Mouse (Mus musculus) forebrain, embryonic 15.5 days (tissue): ENCODE measurements around the gene Itih5. TPM values are rescaled to one million over a fixed set of nuclear protein-coding genes. Genes with fewer than 3 reads are reported as not detected.

Experiments
- ATAC-seq: fragments of 200-750 bp; cut with Nextera tagmentation; replicated peaks from 2 replicates; pipeline ENCODE4 v1.8.0; 2017; ENCODE audit warnings: mild to moderate bottlenecking, moderate TSS enrichment, moderate library complexity
- H3K27ac ChIP-seq: fragments of 300-500 bp; sonication (generic); replicated peaks from 2 replicates; pipeline ENCODE4 v1.5.1; 2015; ENCODE audit warnings: mild to moderate bottlenecking, inconsistent platforms
- H3K27me3 ChIP-seq: fragments of 300-500 bp; sonication (generic); 2 replicates; pipeline ENCODE4 v1.6.1; 2015; ENCODE audit warnings: inconsistent platforms
- H3K36me3 ChIP-seq: fragments of 300-500 bp; sonication (generic); 2 replicates; pipeline ENCODE4 v1.6.1; 2015; ENCODE audit warnings: mild to moderate bottlenecking, inconsistent platforms
- H3K4me1 ChIP-seq: fragments of 300-500 bp; sonication (generic); 2 replicates; pipeline ENCODE4 v1.6.1; 2015; ENCODE audit warnings: inconsistent platforms
- H3K4me2 ChIP-seq: fragments of 300-500 bp; sonication (generic); replicated peaks from 2 replicates; pipeline ENCODE4 v1.6.1; 2015; ENCODE audit warnings: mild to moderate bottlenecking, inconsistent platforms
- H3K4me3 ChIP-seq: fragments of 300-500 bp; sonication (generic); 2 replicates; pipeline ENCODE4 v1.5.1; 2015; ENCODE audit warnings: mild to moderate bottlenecking, inconsistent platforms
- H3K9ac ChIP-seq: fragments of 300-500 bp; sonication (generic); replicated peaks from 2 replicates; pipeline ENCODE4 v1.6.1; 2015; ENCODE audit warnings: mild to moderate bottlenecking, inconsistent platforms
- H3K9me3 ChIP-seq: fragments of 300-500 bp; sonication (generic); 2 replicates; pipeline ENCODE4 v1.6.1; 2016; ENCODE audit warnings: inconsistent platforms
- WGBS: fragments of 180-500 bp; shearing (Covaris S2); methylation state at CpG from one replicate; pipeline ENCODE4 v1.1.7; 2015; ENCODE audit warnings: mixed read lengths; 5-methylcytosine and 5-hydroxymethylcytosine counted together
- polyA plus RNA-seq: library from polyadenylated mRNA; unstranded; fragments of >200 nt; fragmentation: Nextera tagmentation; extraction: Ambion mirVana; gene quantifications from 2 replicates; pipeline ENCODE4 v1.2.1, GENCODE M21; 2015

The Itih5 gene
- polyA plus RNA-seq, 1 experiment from 2014 or later: 3.3 TPM

DNA sequence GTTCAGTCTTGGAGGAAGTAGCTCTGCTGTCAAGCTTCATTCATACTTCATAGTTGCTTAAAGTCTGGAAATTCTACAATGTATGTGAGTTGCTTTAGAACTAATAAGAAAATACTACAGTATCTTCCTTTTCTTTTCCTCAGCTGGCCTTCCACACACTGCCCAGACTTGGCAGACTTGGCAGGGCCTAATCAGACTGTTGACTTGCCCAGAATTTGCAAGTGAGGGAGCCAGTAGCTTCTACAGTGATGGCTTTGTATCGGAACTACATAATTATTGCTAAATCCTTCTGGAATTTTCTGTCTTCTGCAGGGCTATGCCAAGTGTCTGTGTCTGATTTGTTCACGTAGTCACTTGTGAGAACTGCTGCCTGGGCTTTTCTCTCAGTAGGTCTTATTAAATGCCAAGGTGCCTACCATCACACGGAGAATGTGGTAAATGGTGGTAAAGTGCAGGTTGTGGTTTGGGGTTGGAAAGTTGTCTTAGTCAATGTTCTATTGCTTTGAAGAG lies 120.2 kb downstream of the Itih5 start:
- Histone ChIP-seq H3K4me2 (no peak overlapping the region), H3K27me3 (no peaks in the 10 kb centered on the region), H3K4me3 (no peak overlapping the region), H3K9ac (no peak overlapping the region), H3K4me1 (peaks cover 8% of the 10 kb centered on the region; the same call in 1 of the 2 replicates), H3K36me3 (no peaks in the 10 kb centered on the region), H3K9me3 (no peaks in the 10 kb centered on the region), H3K27ac (no peak overlapping the region)
- 84% methylated on average over 3 of the region's 3 CpGs for WGBS
- ATAC-seq: no peak

DNA sequence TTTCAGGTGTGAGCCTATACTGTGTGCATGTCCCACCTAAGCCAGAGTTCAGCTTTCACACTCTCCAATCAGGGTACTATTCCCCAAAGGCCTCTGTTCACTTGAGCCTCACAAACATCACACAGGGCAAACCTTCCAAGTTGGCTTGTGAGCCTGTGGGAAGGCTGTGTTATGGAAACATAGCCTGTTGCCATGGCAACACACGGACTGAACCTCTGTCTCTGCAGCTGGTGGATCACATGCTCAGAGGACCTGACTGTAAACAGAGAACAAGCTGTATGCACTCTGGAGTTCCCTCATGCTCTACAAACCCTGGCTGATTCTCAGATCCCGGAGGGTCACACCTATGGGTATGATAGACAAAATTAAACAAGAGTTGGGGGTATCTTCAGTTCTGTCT lies 122.8 kb downstream of the Itih5 start:
- peak; percentile 96 for ATAC-seq
- peaks cover 8% of the 10 kb centered on the region; the same call in 1 of the 2 replicates for H3K4me1 ChIP-seq
- H3K27ac ChIP-seq: no peak overlapping the region
- H3K36me3 ChIP-seq: no peaks in the 10 kb centered on the region
- no peak overlapping the region for H3K4me3 ChIP-seq
- 29% methylated on average over 2 of the region's 2 CpGs for WGBS
- H3K27me3 ChIP-seq: no peaks in the 10 kb centered on the region
- no peak overlapping the region for H3K9ac ChIP-seq
- H3K9me3 ChIP-seq: no peaks in the 10 kb centered on the region
- H3K4me2 ChIP-seq: no peak overlapping the region

DNA sequence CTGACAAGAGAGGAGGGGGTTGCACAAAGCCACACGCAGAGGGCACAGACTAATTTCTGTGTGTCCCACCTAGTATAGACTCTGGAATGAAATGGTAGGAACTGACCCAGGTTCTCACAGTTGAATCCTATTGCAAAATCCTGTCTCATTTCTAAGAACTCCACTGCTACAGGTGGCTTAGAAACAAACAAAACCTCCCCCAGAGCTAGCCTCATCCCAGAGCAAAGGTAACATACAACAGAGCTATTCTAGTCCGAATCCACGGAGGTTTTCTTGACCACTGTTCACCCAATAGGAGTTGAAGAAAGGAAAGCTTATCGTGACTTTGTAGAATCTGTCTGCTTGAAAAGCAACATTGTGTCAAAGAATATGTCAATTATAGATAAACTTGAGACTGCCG lies 130.3 kb downstream of the Itih5 start:
- no peaks in the 10 kb centered on the region for H3K9me3 ChIP-seq
- H3K36me3 ChIP-seq: no peaks in the 10 kb centered on the region
- no peak for ATAC-seq
- 18% methylated on average over 5 of the region's 5 CpGs for WGBS
- H3K9ac ChIP-seq: no peak overlapping the region
- H3K27me3 ChIP-seq: peaks cover 13% of the 10 kb centered on the region
- no peak overlapping the region for H3K27ac ChIP-seq
- no peak overlapping the region for H3K4me2 ChIP-seq
- no peaks in the 10 kb centered on the region for H3K4me1 ChIP-seq
- H3K4me3 ChIP-seq: no peak overlapping the region

DNA sequence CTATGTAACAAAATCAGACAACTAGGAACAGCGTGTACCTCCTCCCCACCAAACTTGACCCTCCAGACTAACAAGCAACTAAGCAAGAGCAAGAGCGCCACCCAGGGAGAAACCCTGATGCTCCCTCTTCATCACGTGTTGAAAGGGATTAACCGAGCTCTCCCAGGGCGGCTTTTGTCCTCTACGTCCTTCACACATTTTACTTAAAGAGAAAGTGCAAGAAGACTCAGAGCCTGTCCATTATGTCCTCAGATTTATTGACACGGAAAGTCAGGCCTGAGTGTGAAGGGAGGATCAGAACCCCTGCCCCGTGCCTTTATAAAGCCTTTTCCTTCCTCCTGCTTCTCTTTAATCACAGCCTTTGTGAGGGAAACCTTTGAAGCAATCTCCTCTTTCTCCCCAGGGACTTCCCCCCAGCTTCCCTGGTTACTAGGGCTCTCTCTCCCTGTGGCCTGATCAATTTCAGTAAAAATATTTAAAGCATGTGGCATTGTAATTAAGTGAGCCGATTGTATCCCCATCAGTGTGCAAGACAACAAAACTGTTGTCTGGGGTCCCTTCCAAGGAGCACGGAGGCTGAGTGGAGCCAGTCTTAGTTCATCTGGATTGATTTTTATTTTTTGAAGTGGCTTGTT lies 131.4 kb downstream of the Itih5 start:
- WGBS: 3% methylated on average over 10 of the region's 10 CpGs
- Histone ChIP-seq H3K4me2 (no peak overlapping the region), H3K9ac (no peak overlapping the region), H3K4me3 (no peak overlapping the region), H3K36me3 (no peaks in the 10 kb centered on the region), H3K27me3 (peaks cover 18% of the 10 kb centered on the region), H3K4me1 (no peaks in the 10 kb centered on the region), H3K27ac (no peak overlapping the region), H3K9me3 (no peaks in the 10 kb centered on the region)
- ATAC-seq: no peak

DNA sequence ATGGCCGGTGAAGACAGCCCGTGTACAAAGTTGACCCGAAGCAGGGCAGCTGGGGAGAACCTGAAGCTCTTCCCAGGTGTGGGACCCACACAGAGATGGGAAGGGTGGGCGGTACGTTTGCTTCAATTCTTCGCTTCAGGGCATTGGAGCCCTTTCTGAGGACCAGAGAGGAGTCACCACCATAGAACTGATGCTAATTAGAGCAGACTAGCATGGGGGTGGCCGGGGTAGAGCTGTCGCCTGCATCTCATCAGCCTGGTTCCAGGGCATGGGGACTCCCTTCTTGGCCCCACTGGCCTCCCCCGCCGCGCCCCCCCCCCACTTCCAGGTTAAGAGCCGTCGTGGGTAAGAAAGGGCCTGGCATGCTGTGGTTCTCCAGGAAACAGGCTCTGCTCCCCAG lies 132.6 kb downstream of the Itih5 start:
- Histone ChIP-seq H3K4me1 (no peaks in the 10 kb centered on the region), H3K4me2 (no peak overlapping the region), H3K4me3 (no peak overlapping the region), H3K27me3 (peaks cover 18% of the 10 kb centered on the region), H3K27ac (no peak overlapping the region), H3K36me3 (no peaks in the 10 kb centered on the region), H3K9ac (no peak overlapping the region), H3K9me3 (no peaks in the 10 kb centered on the region)
- ATAC-seq: no peak
- 18% methylated on average over 12 of the region's 13 CpGs for WGBS

DNA sequence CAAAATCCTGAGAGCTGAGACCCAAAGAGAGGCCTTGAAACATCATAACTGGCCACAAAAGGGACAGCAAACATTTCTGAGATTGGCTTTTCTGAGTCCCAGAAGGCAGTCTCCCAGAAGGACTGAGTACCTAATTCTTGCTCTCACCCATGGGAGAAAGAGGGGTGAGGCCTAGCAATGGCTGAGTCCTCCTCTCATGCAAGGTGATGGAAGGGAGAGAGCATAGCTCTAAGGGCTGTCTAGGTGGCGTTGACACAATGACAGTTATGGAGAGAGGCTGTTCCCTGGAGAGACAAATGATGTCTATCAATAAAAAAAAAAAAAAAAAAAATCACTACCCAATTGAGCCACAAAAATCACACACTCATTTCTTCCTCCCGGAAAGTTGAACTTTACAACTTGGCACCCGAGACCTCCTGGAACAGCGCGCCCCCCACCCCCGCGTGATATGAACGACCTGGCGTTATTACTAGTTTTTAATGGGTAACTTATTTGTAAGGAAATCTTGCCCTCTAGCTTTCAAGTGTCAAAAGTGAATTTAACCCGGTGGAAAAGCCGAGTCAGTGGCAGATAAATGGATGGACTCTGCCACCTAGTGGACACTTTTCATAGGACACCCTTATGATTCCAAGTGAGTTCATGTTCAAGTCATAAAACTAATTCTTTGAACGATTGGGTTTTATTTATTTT lies 134.9 kb downstream of the Itih5 start:
- H3K9me3 ChIP-seq: no peaks in the 10 kb centered on the region
- WGBS: 19% methylated on average over 12 of the region's 12 CpGs
- ATAC-seq: peak; percentile 50; the same call in 1 of the 2 replicates
- H3K4me2 ChIP-seq: no peak overlapping the region
- no peaks in the 10 kb centered on the region for H3K36me3 ChIP-seq
- H3K9ac ChIP-seq: no peak overlapping the region
- H3K4me1 ChIP-seq: no peaks in the 10 kb centered on the region
- peaks cover 18% of the 10 kb centered on the region for H3K27me3 ChIP-seq
- H3K27ac ChIP-seq: no peak overlapping the region
- H3K4me3 ChIP-seq: no peak overlapping the region

DNA sequence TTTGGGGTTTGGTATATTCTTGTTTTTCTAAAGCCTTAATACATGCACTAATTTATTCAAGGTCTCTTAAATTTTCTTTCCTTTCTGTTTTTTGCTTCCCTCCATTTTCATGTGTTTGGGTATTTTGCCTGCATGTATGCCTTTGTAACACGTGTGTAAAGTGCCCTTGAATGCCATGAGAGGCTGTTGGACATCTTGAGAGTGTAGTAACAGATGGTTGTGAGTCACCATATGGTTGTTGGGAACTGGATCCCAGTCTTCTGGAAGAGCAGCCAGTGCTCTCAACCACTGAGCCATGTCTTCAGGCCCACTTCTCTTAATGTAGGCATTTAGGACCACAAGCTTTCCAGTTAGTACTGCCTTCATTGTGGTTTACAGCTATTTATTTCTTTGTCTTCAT lies 135.5 kb downstream of the Itih5 start:
- no peaks in the 10 kb centered on the region for H3K9me3 ChIP-seq
- no peak overlapping the region for H3K4me2 ChIP-seq
- H3K9ac ChIP-seq: no peak overlapping the region
- H3K4me3 ChIP-seq: no peak overlapping the region
- peaks cover 15% of the 10 kb centered on the region for H3K27me3 ChIP-seq
- WGBS: 0% methylated on average over 1 of the region's 1 CpGs
- no peaks in the 10 kb centered on the region for H3K36me3 ChIP-seq
- peak; percentile 43; the same call in 1 of the 2 replicates for ATAC-seq
- no peaks in the 10 kb centered on the region for H3K4me1 ChIP-seq
- no peak overlapping the region for H3K27ac ChIP-seq

DNA sequence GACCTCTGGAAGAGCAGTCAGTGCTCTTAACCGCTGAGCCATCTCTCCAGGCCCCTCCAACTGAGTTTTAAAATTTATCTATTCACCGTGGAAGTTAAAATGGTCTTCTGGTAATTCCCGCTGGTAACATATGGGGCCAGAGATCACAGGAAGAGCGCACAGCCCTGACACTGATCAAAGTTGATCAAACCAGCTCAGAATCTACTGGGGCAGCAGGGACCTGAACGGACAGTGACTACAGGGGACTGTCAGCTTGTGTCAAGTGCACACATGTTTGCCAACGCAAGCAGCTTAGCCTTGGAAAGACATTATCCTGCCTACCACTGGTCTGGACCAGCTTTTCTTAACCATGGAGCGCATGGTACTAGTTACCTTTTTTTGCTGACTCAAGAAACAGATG lies 136.7 kb downstream of the Itih5 start:
- Histone ChIP-seq H3K4me1 (no peaks in the 10 kb centered on the region), H3K36me3 (no peaks in the 10 kb centered on the region), H3K27me3 (peaks cover 19% of the 10 kb centered on the region), H3K4me2 (no peak overlapping the region), H3K9ac (no peak overlapping the region), H3K4me3 (no peak overlapping the region), H3K27ac (no peak overlapping the region), H3K9me3 (no peaks in the 10 kb centered on the region)
- no peak for ATAC-seq
- WGBS: 81% methylated on average over 7 of the region's 7 CpGs

DNA sequence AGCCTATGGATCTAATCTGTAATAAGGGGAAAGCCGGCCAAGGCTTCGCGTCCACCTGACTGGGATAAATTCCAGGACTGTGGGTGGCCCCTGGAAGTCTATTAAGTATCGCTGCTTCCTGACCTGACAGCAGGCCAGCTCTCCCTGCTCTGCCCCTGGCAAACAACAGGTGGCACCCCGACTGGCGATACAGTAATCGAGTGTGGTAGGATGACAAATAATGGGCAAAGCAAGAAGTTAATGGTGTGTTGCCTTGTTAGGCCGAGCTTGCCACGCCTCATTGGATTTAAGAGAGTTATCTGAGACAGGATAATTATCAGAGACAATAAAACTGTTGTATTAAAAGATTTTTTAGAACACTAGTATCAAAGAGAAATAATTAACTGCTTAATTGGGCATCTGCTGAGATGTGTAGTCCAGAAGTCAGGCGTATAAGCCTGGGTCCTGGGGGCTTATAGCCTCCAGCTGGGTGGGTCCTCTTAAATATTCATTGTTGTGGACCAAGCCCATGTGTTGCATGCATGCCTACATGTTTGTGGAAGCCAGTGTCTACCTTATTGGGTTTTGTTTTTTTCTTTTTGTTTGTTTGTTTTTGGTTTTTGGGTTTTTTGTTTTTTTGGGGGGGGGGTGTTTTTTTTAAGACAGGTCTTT lies 140.3 kb downstream of the Itih5 start:
- 13% methylated on average over 10 of the region's 10 CpGs for WGBS
- no peaks in the 10 kb centered on the region for H3K4me1 ChIP-seq
- ATAC-seq: no peak
- H3K4me2 ChIP-seq: no peak overlapping the region
- no peaks in the 10 kb centered on the region for H3K36me3 ChIP-seq
- H3K4me3 ChIP-seq: no peak overlapping the region
- no peak overlapping the region for H3K9ac ChIP-seq
- H3K27ac ChIP-seq: no peak overlapping the region
- H3K9me3 ChIP-seq: no peaks in the 10 kb centered on the region
- peaks cover 9% of the 10 kb centered on the region; the same call in 1 of the 2 replicates for H3K27me3 ChIP-seq

DNA sequence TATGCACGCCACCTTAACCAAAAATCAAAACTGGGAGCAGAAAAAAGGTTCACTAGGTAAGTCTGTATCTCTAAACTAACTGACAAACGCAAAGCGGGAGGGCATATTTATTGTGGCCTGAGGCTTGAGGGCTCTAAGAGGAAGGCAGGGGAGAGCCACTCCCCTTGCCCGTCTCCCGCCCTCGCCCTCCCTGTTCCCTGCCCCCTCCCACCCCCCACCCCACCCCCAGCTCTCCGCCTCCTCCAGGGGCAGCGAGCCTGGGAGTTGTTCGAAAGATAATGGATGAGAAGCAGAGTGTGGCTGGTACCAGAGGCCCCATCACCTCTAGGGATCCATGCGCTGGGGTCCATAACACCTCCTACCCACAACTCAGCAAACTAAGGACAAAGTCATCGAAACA lies 142.5 kb downstream of the Itih5 start:
- peaks cover 2% of the 10 kb centered on the region; the same call in 1 of the 2 replicates for H3K4me1 ChIP-seq
- no peaks in the 10 kb centered on the region for H3K36me3 ChIP-seq
- H3K27ac ChIP-seq: no peak overlapping the region
- no peak overlapping the region for H3K4me3 ChIP-seq
- H3K9me3 ChIP-seq: no peaks in the 10 kb centered on the region
- no peak overlapping the region for H3K4me2 ChIP-seq
- H3K9ac ChIP-seq: no peak overlapping the region
- WGBS: 15% methylated on average over 11 of the region's 11 CpGs
- H3K27me3 ChIP-seq: peaks cover 5% of the 10 kb centered on the region; the same call in 1 of the 2 replicates
- ATAC-seq: no peak

DNA sequence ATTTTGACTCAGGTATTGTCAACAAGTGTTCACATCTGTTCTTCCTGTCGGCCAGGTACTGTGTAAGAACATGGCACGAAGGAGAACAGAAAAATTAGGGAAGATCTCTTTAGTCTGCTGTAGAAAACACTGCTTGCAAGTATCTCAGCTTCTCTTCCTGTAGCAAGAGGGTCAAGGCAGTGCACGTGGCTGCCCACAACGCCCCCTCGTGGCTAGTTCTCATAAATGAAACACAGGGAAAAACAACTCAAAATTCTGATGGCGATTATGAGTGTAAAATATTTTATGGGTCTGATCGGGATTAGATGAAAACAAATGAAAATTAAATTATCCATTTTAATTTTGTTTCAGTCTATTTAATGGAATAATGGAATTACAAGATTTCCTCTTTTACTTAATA lies 146.9 kb downstream of the Itih5 start:
- WGBS: 52% methylated on average over 7 of the region's 7 CpGs
- H3K27me3 ChIP-seq: no peaks in the 10 kb centered on the region

DNA sequence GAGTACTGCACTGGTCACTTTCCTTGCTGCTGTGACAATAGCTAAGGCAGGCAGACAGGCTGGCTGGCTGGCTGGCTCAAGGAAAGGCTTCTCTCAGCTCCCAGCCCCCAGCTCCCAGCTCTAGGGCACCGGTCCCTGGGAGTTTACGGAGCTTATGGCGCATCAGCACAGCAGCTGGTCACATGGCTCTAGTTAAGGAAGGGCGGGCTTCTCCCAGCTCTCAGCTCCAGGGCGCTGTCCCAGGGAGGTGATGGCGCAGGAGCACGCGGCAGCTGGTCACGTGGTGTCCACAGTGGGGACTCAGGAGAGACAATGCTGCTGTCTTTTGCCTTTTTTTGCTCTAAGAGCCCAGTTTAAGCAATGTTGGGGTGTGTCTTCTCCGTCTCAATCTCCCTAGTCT lies 147.4 kb downstream of the Itih5 start:
- Histone ChIP-seq H3K4me2 (peak overlapping the region; percentile 36), H3K9ac (no peak overlapping the region), H3K27me3 (no peaks in the 10 kb centered on the region), H3K27ac (no peak overlapping the region), H3K9me3 (no peaks in the 10 kb centered on the region), H3K36me3 (no peaks in the 10 kb centered on the region), H3K4me3 (peak overlapping the region; percentile 3; the same call in 1 of the 2 replicates), H3K4me1 (peaks cover 2% of the 10 kb centered on the region; the same call in 1 of the 2 replicates)
- 0 out of 2 replicates have a peak, but pooled peaks have one; percentile 57 for ATAC-seq
- 36% methylated on average over 10 of the region's 10 CpGs for WGBS

More for the DNA sequence above, 146.9 kb downstream of the Itih5 start:
- Histone ChIP-seq H3K9me3 (no peaks in the 10 kb centered on the region), H3K9ac (no peak overlapping the region), H3K4me3 (no peak overlapping the region), H3K36me3 (no peaks in the 10 kb centered on the region), H3K4me1 (peaks cover 2% of the 10 kb centered on the region; the same call in 1 of the 2 replicates), H3K27ac (no peak overlapping the region), H3K4me2 (no peak overlapping the region)
- ATAC-seq: no peak
